Mouse (Mus musculus): ENCODE measurements around the gene Olfr1263. TPM values are rescaled to one million over a fixed set of nuclear protein-coding genes. Genes with fewer than 3 reads are reported as not detected.

Gene Olfr1263
- not detected in 2 replicates for polyA plus RNA-seq (2016; fragmentation: Nextera tagmentation; extraction: Ambion mirVana)

- H3K9me3 ChIP-seq = no peaks in the 10 kb centered on the region
- no peaks in the 10 kb centered on the region for H3K36me3 ChIP-seq
- no peak within 1 kb of the TSS for H3K4me3 ChIP-seq
- DNase-seq (ENCODE audit: low spot score) = no peak
- no peaks in the 10 kb centered on the region for H3K27me3 ChIP-seq (ENCODE audit: insufficient read depth, poor library complexity, severe bottlenecking)
- WGBS = 90% methylated on average over 2 of the region's 2 CpGs
- H3K27ac ChIP-seq = no peak within 1 kb of the TSS
- H3K4me1 ChIP-seq (replicated peaks) = no peaks in the 10 kb centered on the region
Observed at GRCm38 (mm10) chr2:90011831-90012230, at the start of gene Olfr1263. TSS of gene Olfr1263 (plus strand) at chr2:90012131.

- WGBS = 80% methylated on average over 2 of the region's 2 CpGs
- Histone ChIP-seq H3K36me3 (no peaks in the 10 kb centered on the region), H3K27me3 (ENCODE audit: insufficient read depth, poor library complexity, severe bottlenecking) (no peaks in the 10 kb centered on the region), H3K9me3 (no peaks in the 10 kb centered on the region), H3K27ac (no peak within 1 kb of the TSS), H3K4me1 (replicated peaks) (no peaks in the 10 kb centered on the region), H3K4me3 (no peak within 1 kb of the TSS)
- DNase-seq (ENCODE audit: low spot score) = no peak
Observed at GRCm38 (mm10) chr2:89974184-89974583, 37.7 kb upstream of the Olfr1263 start, which contains the start of gene Olfr1260. TSS of gene Olfr1260 (plus strand) at chr2:89974340.

- Histone ChIP-seq H3K36me3 (no peaks in the 10 kb centered on the region), H3K4me1 (replicated peaks) (no peaks in the 10 kb centered on the region), H3K9me3 (no peaks in the 10 kb centered on the region), H3K27me3 (ENCODE audit: insufficient read depth, poor library complexity, severe bottlenecking) (no peaks in the 10 kb centered on the region), H3K27ac (no peak overlapping the region), H3K4me3 (no peak overlapping the region)
- 86% methylated on average over 2 of the region's 2 CpGs for WGBS
- DNase-seq (ENCODE audit: low spot score) = no peak
Observed at GRCm38 (mm10) chr2:89977709-89978108, 34.2 kb upstream of the Olfr1263 start.

- Histone ChIP-seq H3K4me1 (replicated peaks) (no peaks in the 10 kb centered on the region), H3K9me3 (no peaks in the 10 kb centered on the region)
Observed at GRCm38 (mm10) chr2:89990921-89991320, 21.0 kb upstream of the Olfr1263 start, which contains the start of gene Olfr1261. TSS of gene Olfr1261 (plus strand) at chr2:89991221.

GRCm38 (mm10) chr2:89999845-90000244 lies 12.1 kb upstream of the Olfr1263 start, which contains the start of gene Olfr1262:
TSS of gene Olfr1262 (plus strand) at chr2:90000145.
- H3K27me3 ChIP-seq (ENCODE audit: insufficient read depth, poor library complexity, severe bottlenecking) = no peaks in the 10 kb centered on the region
- no peak for DNase-seq (ENCODE audit: low spot score)
- H3K4me1 ChIP-seq (replicated peaks) = no peaks in the 10 kb centered on the region
- no peak within 1 kb of the TSS for H3K4me3 ChIP-seq
- no peaks in the 10 kb centered on the region for H3K9me3 ChIP-seq
- H3K27ac ChIP-seq = no peak within 1 kb of the TSS
- no peaks in the 10 kb centered on the region for H3K36me3 ChIP-seq

More at GRCm38 (mm10) chr2:89990921-89991320, 21.0 kb upstream of the Olfr1263 start, which contains the start of gene Olfr1261:
- no peak within 1 kb of the TSS for H3K27ac ChIP-seq
- no peak for DNase-seq (ENCODE audit: low spot score)
- no peaks in the 10 kb centered on the region for H3K27me3 ChIP-seq (ENCODE audit: insufficient read depth, poor library complexity, severe bottlenecking)
- no peak within 1 kb of the TSS for H3K4me3 ChIP-seq
- H3K36me3 ChIP-seq = no peaks in the 10 kb centered on the region

- no peaks in the 10 kb centered on the region for H3K36me3 ChIP-seq
- DNase-seq (ENCODE audit: low spot score) = no peak
- 78% methylated on average over 2 of the region's 2 CpGs for WGBS
- H3K27me3 ChIP-seq (ENCODE audit: insufficient read depth, poor library complexity, severe bottlenecking) = no peaks in the 10 kb centered on the region
- H3K4me3 ChIP-seq = no peak within 1 kb of the TSS
- H3K27ac ChIP-seq = no peak within 1 kb of the TSS
- H3K9me3 ChIP-seq = no peaks in the 10 kb centered on the region
- no peaks in the 10 kb centered on the region for H3K4me1 ChIP-seq (replicated peaks)
Observed at GRCm38 (mm10) chr2:90025477-90025876, 13.5 kb downstream of the Olfr1263 start, which contains the start of gene Olfr1264. TSS of gene Olfr1264 (minus strand) at chr2:90025577.

GRCm38 (mm10) chr2:90035037-90035436 lies 23.1 kb downstream of the Olfr1263 start, which contains the start of gene Olfr1265:
TSS of gene Olfr1265 (plus strand) at chr2:90035337.
- H3K36me3 ChIP-seq = no peaks in the 10 kb centered on the region
- no peaks in the 10 kb centered on the region for H3K9me3 ChIP-seq
- H3K4me1 ChIP-seq (replicated peaks) = no peaks in the 10 kb centered on the region
- DNase-seq (ENCODE audit: low spot score) = no peak
- H3K4me3 ChIP-seq = no peak within 1 kb of the TSS
- H3K27me3 ChIP-seq (ENCODE audit: insufficient read depth, poor library complexity, severe bottlenecking) = no peaks in the 10 kb centered on the region
- no peak within 1 kb of the TSS for H3K27ac ChIP-seq

- no peaks in the 10 kb centered on the region for H3K36me3 ChIP-seq
- DNase-seq (ENCODE audit: low spot score) = no peak
- 0 out of 2 replicates have a peak, but pooled peaks cover 4% of the 10 kb centered on the region for H3K9me3 ChIP-seq
- no peaks in the 10 kb centered on the region for H3K27me3 ChIP-seq (ENCODE audit: insufficient read depth, poor library complexity, severe bottlenecking)
- H3K4me1 ChIP-seq (replicated peaks) = no peaks in the 10 kb centered on the region
- H3K4me3 ChIP-seq = no peak within 1 kb of the TSS
- no peak within 1 kb of the TSS for H3K27ac ChIP-seq
Observed at GRCm38 (mm10) chr2:90063494-90063893, 51.6 kb downstream of the Olfr1263 start, which contains the start of gene Olfr140. TSS of gene Olfr140 (minus strand) at chr2:90063594.

Other genes starting within 250 kb of the Olfr1263 start
- gene Olfr1254, start 218.5 kb upstream of the Olfr1263 start, polyA plus RNA-seq (2016; fragmentation: Nextera tagmentation; extraction: Ambion mirVana) = not detected in 2 replicates
- gene Olfr1255, start 200.1 kb upstream of the Olfr1263 start, polyA plus RNA-seq (2016; fragmentation: Nextera tagmentation; extraction: Ambion mirVana) = not detected in 2 replicates
- gene Olfr1256, start 170.6 kb upstream of the Olfr1263 start, polyA plus RNA-seq (2016; fragmentation: Nextera tagmentation; extraction: Ambion mirVana) = not detected in 2 replicates
- not detected in 2 replicates for gene Olfr48, start 163.9 kb upstream of the Olfr1263 start, polyA plus RNA-seq (2016; fragmentation: Nextera tagmentation; extraction: Ambion mirVana)
- not detected in 2 replicates for gene Olfr1257, start 133.7 kb upstream of the Olfr1263 start, polyA plus RNA-seq (2016; fragmentation: Nextera tagmentation; extraction: Ambion mirVana)
- not detected in 2 replicates for gene Olfr1258, start 84.8 kb upstream of the Olfr1263 start, polyA plus RNA-seq (2016; fragmentation: Nextera tagmentation; extraction: Ambion mirVana)
- not detected in 2 replicates for gene Olfr1259, start 63.5 kb upstream of the Olfr1263 start, polyA plus RNA-seq (2016; fragmentation: Nextera tagmentation; extraction: Ambion mirVana)
- gene Olfr1260, start 37.8 kb upstream of the Olfr1263 start, polyA plus RNA-seq (2016; fragmentation: Nextera tagmentation; extraction: Ambion mirVana) = not detected in 2 replicates
- gene Olfr1261, start 20.9 kb upstream of the Olfr1263 start, polyA plus RNA-seq (2016; fragmentation: Nextera tagmentation; extraction: Ambion mirVana) = not detected in 2 replicates
- gene Olfr1262, start 12.0 kb upstream of the Olfr1263 start, polyA plus RNA-seq (2016; fragmentation: Nextera tagmentation; extraction: Ambion mirVana) = not detected in 2 replicates
- gene Olfr1264, start 13.4 kb downstream of the Olfr1263 start, polyA plus RNA-seq (2016; fragmentation: Nextera tagmentation; extraction: Ambion mirVana) = not detected in 2 replicates
- gene Olfr1265, start 23.2 kb downstream of the Olfr1263 start, polyA plus RNA-seq (2016; fragmentation: Nextera tagmentation; extraction: Ambion mirVana) = not detected in 2 replicates
- not detected in 2 replicates for gene Olfr140, start 51.5 kb downstream of the Olfr1263 start, polyA plus RNA-seq (2016; fragmentation: Nextera tagmentation; extraction: Ambion mirVana)
- gene Olfr1269, start 109.3 kb downstream of the Olfr1263 start, polyA plus RNA-seq (2016; fragmentation: Nextera tagmentation; extraction: Ambion mirVana) = not detected in 2 replicates
- gene Olfr32, start 130.2 kb downstream of the Olfr1263 start, polyA plus RNA-seq (2016; fragmentation: Nextera tagmentation; extraction: Ambion mirVana) = not detected in 2 replicates
- gene Olfr1270, start 141.0 kb downstream of the Olfr1263 start, polyA plus RNA-seq (2016; fragmentation: Nextera tagmentation; extraction: Ambion mirVana) = not detected in 2 replicates
- gene Olfr1506, start 212.4 kb downstream of the Olfr1263 start, polyA plus RNA-seq (2016; fragmentation: Nextera tagmentation; extraction: Ambion mirVana) = not detected in 2 replicates
- gene Olfr142, start 245.5 kb downstream of the Olfr1263 start, polyA plus RNA-seq (2016; fragmentation: Nextera tagmentation; extraction: Ambion mirVana) = not detected in 2 replicates

Measured in hindbrain, embryonic 10.5 days (tissue).